Mouse (Mus musculus): Measurements from ENCODE around the gene Fah.

DNA sequence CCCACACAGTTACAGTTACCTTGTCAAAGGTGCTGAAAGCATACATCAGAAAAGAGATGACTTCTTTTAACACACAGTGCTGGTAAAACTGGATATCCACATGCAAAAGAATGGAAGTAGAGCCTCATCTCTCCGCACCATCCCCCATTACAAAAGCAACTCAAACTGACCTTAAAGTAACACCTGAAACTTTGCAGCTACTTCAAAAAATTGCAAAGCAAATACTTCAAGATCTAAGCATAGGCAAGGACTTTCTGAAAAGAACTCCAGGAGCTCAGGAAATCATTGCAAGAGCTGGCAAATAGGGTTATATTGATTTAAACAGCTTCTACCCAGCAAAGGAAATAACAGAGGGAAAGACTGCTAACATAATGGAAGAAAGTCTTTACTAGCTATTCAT is 46.0 kb downstream of the Fah start:
- TF ChIP-seq CTCF (IDR thresholded peaks at IDR 0.05; ENCODE audit: extremely low read depth, insufficient read depth, low read length) (no peak), POLR2A (IDR thresholded peaks at IDR 0.05; ENCODE audit: extremely low read depth, insufficient read depth, low read length) (no peak)

Measured in cortical plate, adult 2 months (tissue).